Mouse (Mus musculus): ENCODE results near the gene Uty. TPM values are rescaled to one million over a fixed set of nuclear protein-coding genes. Genes with fewer than 3 reads are reported as not detected.

Gene Uty
- polyA plus RNA-seq (2014; fragmentation: Illumina TruSeq; extraction: RNeasy Lipid Tissue Mini Kit (QIAGEN cat#74804); ENCODE audit: insufficient read depth, low read depth, low replicate concordance), result not detected

GRCm38 (mm10) chrY:1245426-1245863 lies at the start of gene Uty:
Gene Uty (minus strand): TSS chrY:1245759.

GRCm38 (mm10) chrY:1286171-1286795 lies 40.7 kb upstream of the Uty start, which contains the start of gene Ddx3y:
Gene Ddx3y (minus strand): TSS chrY:1286629.

Other genes with a start within 250 kb of the Uty start
- gene Eif2s3y, start 235.2 kb downstream of the Uty start, polyA plus RNA-seq (2014; fragmentation: Illumina TruSeq; extraction: RNeasy Lipid Tissue Mini Kit (QIAGEN cat#74804); ENCODE audit: insufficient read depth, low read depth, low replicate concordance), result not detected
- gene Ddx3y, start 40.9 kb upstream of the Uty start, polyA plus RNA-seq (2014; fragmentation: Illumina TruSeq; extraction: RNeasy Lipid Tissue Mini Kit (QIAGEN cat#74804); ENCODE audit: insufficient read depth, low read depth, low replicate concordance), result not detected
- not detected for gene Usp9y, start 214.0 kb upstream of the Uty start, polyA plus RNA-seq (2014; fragmentation: Illumina TruSeq; extraction: RNeasy Lipid Tissue Mini Kit (QIAGEN cat#74804); ENCODE audit: insufficient read depth, low read depth, low replicate concordance)